Mouse (Mus musculus) T-cell, adult 2 months (primary cell): ENCODE measurements around the gene Cux2.
A peak's percentile ranks its signal among the peaks of the same experiment; 100 is the strongest.

Experiments used
- DNase-seq: peaks from one replicate; pipeline ENCODE4 v3.0.0; 2022; ENCODE audit warnings: low spot score

The Cux2 gene

DNA sequence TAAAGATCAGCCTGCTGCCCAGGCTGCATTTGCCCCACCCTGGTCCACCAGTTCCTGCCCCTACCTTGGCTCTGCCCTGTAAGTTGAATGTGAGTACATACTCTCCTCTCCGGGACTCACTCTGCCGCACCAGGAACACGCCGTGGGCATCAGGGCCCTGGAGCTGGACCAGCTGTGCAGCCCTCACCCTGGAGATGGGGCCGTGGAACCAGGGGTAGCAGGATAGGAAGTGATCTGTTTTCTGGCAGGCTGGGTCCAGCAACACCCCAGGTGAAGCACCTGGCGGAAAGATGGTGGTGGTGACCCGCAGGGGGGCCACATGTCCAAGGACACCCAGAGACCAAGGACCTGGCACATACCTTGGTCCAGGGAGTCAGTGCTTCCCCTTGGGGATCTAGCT is 231.5 kb downstream of the Cux2 start:
- no peak for DNase-seq

- no peak for DNase-seq
Measured at GRCm38 (mm10) chr5:121817551-121817950, 232.4 kb downstream of the Cux2 start.

GRCm38 (mm10) chr5:121816611-121817010 is 233.3 kb downstream of the Cux2 start:
- DNase-seq, result no peak

- no peak for DNase-seq
Measured at GRCm38 (mm10) chr5:121815867-121816380, 234.0 kb downstream of the Cux2 start.

DNA sequence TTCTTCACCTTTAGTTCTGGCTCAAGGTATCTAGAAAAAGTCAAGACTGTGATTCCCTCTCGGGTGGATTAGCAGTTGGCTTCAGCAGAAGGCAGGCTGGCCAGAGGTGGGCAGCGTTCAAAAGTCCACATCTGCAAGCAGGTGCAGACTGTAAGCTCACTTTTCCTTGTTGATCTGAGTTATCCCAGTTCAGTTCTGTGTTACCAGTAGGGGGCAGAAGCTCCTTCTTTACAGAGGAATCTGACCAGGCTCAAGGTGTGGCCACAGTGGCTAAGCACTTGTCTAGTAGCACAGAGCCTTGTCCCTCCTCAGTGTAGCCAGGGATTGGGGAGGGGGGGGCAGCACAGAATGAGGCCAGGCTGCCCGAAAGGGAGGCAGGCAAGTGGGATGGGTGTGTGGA is 234.8 kb downstream of the Cux2 start:
- DNase-seq, result peak; percentile 40

GRCm38 (mm10) chr5:121813744-121814143 is 236.2 kb downstream of the Cux2 start:
- no peak for DNase-seq

DNA sequence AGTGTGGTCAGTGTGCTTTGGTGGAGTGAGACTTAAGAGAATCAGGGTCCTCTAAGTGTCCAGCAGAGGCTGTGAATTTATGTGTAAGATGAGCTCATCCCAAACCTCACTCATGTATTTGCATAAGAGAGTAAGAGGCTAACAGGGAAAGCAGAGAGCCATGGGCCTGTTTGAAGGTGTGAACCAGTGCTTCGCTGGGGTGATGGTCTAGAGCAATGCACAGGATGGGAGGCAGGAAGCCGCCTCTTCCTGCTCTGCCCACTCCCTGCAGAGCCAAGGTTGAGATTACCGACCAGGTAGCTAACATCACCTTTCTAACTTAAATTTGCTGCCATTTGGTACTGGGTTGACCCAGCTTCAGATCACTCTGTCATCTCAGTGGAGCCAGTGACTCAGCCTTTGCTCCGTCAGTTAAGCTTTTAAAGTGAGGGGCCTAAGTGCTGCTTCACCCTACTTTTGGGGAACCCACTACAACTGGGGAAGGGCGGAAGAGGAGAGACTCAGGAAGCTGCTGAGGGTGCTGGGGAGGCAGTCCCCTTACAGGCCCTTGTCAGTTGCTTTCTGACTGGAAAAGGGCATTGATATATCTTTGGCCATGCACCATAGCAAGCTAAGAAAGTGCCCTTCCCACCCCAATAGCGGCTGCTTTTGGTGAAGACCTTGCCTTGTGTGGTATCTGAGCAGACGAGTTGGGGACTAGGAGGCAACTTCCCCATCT is 237.2 kb downstream of the Cux2 start:
- DNase-seq, result no peak

- DNase-seq, result peak; percentile 33
Measured at GRCm38 (mm10) chr5:121811485-121811931, 238.4 kb downstream of the Cux2 start.

- no peak for DNase-seq
Measured at GRCm38 (mm10) chr5:121810331-121811151, 239.4 kb downstream of the Cux2 start.

DNA sequence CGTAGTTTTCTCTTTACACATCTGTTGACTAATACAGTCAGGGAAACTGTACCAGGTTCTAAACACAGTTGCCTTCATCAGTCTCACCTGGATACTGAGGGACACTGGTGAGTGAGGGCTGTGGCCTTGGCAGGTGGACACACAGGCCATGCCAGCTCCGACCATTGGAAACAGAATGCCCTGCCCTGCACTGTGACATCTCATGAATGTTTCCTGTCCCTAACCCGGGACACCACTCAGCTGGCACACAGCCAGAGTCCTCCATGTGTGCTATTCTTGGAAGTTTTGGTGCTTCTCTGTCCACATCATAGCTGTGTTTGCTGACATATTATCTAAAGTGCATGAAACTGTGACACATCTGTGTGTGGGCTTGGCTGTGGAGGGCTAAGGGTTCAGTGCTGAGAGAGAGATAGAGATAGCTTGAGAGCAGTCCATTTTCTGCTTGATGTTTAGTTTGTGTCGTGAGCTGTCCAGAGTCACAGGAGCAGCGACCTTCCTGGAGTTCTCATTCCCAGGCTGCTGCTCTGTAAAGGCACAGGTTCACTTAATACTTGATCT is 240.2 kb downstream of the Cux2 start:
- no peak for DNase-seq

DNA sequence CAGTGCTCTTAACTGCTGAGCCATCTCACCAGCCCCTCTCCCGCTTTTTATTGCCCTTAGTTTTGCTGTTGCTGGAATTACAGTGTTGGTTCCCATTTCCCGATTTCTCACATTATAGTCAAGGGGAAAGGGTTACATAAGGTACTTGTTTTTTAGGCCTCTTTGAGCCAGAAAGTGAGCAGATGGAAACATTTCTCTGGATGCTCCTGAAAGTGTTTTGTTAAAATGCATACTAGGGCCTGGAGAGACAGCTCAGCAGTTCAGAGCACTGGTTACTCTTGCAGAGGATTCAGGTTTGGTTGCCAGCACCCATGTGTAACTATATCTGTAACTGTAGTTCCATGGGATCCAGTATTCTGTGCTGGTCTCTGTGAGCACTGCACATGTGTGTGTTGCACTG is 241.7 kb downstream of the Cux2 start:
- no peak for DNase-seq

- DNase-seq, result no peak
Measured at GRCm38 (mm10) chr5:121807186-121807585, 242.7 kb downstream of the Cux2 start.
